Mouse (Mus musculus): Measurements from ENCODE around the gene Cops7b. TPM values are rescaled to one million over a fixed set of nuclear protein-coding genes. Genes with fewer than 3 reads are reported as not detected.

Cops7b gene
- total RNA-seq, 2 experiments from 2014 or later, result 25.2 to 25.8 TPM

DNA sequence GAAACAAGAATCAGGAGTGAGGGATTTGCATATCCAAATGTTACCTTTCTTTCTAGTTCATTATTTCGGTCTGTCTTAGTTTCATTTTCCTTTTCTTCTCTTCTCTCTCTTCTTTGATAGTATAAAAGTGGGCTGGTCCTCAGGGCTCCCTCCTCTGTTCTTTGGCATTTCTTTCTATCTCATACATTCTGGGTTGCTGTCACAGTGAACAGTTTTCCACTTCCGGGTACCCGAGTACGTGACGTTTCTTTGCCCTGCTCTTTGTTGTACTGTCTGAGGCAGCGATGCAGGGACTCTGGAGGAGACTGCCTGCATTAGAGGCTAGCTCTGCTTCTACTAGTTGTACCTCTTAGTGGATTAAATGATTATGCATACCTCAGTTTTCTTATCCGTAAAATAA is 11.8 kb downstream of the Cops7b start:
- intact Hi-C loops (cut with DNase I), result no loop called here
- DNase-seq (ENCODE audit: low spot score in 2 of 2), result no peak

DNA sequence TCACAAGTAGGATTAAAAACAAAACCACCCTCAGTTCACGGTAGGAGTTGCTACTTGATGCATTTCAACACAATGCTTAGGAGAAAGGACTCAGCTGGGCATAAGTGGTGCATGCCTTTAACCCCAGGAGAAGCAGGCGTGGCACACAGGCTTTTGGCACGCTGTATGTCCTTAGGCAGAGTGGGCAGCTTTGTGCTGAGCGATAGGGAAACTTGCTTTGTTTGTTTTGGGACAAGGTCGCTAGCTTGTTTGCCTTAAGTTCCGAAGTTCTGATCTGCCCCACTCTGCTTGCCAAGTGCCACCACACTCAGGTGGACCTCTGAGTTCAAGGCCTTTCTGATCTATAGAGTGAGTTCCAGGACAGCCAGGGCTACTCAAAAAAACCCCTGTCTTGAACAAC is 12.6 kb downstream of the Cops7b start:
- intact Hi-C loops (cut with DNase I), result no loop called here

DNA sequence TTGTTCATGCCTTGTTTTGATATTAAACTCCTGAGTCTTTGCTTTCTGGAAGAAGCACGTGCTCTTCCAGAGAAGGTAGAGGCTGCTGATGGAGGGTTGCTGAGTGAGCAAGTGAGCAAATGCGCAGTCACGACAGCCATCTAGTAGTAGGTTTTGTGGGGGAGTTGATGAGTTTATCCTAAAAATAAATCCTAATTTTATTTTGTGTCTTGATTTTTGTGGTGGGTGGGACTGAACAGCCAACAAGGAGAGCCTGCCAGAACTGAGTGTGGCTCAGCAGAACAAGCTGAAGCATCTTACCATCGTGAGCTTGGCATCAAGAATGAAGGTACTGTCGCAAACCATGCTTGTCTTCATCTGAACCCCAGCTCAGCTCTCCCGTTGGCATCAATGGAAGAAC is 13.8 kb downstream of the Cops7b start:
- no peak for DNase-seq (ENCODE audit: low spot score in 2 of 2)

More for the DNA sequence above, 12.6 kb downstream of the Cops7b start:
- DNase-seq (ENCODE audit: low spot score in 2 of 2), result no peak

DNA sequence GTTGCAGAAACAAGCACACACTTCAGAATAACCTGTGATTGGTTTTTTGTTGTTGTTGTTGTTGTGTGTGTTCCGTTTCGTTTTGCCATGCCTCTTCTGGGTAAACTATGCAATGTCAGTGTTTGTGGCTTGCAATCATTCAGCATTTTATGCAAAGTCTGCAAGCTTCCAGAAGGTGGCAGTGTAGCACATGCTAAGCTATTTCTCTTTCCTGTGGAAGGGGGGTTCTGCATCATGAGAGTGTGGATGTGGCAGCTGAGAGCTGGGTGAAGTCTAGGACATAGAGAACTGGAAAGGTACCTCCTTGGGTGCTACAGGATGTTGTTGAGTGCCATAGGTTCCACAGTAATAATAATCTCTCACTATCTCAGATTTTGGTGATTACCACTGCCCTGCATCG is 15.8 kb downstream of the Cops7b start:
- no peak for DNase-seq (ENCODE audit: low spot score in 2 of 2)
- intact Hi-C loops (cut with DNase I), result no loop called here

More for the DNA sequence above, 13.8 kb downstream of the Cops7b start:
- intact Hi-C loops (cut with DNase I), result no loop called here

DNA sequence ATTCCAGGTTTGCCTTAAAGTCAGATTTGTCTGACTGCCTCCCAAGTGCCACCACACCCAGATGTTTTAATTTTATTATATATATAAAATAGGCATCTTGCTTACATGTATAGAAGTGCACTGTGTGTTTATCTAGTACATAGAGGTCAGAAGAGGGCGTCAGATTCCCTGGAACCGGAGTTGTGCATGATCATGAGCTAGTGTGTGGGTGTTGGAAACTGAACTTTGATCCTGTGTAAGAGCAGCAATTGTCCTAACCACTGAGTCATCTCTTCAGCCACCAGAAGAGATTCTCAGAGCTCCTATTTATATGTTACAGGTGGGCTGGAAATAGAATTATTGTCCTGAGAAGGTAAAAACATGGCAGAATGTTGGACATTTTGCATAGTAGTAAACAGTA is 17.4 kb downstream of the Cops7b start:
- intact Hi-C loops (cut with DNase I), result no loop called here

DNA sequence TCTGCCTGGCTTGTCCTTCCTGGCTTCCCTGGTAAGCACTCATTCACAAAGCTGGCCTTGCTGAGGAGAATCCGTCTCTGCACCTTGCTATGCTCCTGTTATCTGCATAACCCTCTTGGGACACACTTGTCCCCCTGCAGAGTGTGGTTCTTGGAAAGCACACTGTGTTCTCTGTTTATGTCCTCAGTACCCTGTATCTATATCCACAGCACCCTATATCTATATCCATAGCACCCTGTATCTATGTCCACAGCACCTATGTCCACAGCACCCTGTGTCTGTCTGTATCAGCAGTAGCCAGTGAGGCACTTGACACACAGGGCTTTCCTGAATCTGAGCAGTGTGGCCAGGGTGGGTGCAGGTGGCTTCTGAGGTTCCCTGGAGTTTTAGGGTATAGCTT is 28.2 kb downstream of the Cops7b start:
- DNase-seq (ENCODE audit: low spot score in 2 of 2), result no peak
- intact Hi-C loops (cut with DNase I), result loop anchor here (5.0 kb wide), 1 partner anchor 576 kb away; no protein-coding TSS in a partner anchor

More for the DNA sequence above, 17.4 kb downstream of the Cops7b start:
- DNase-seq (ENCODE audit: low spot score in 2 of 2), result no peak

DNA sequence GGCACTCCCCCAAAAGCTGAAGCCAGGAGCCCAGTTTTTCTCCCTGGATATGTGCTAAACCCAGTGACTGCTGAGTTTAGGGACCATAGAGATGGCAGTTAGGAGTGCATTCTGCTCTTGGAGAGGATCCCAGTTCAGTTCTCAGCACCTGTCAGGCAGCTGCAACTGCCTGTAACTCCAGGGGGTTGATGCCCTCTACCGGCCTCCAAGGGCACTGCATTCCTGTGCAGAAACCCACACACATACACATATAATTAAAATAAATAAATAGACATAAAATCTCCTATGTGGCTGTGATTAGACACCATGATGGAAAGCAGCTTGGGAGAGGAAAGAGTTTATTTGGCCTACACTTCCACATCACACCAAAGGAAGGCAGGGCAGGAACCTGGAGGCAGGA is 29.4 kb downstream of the Cops7b start:
- no peak for DNase-seq (ENCODE audit: low spot score in 2 of 2)
- intact Hi-C loops (cut with DNase I), result loop anchor here (5.0 kb wide), 1 partner anchor 575 kb away; no protein-coding TSS in a partner anchor

DNA sequence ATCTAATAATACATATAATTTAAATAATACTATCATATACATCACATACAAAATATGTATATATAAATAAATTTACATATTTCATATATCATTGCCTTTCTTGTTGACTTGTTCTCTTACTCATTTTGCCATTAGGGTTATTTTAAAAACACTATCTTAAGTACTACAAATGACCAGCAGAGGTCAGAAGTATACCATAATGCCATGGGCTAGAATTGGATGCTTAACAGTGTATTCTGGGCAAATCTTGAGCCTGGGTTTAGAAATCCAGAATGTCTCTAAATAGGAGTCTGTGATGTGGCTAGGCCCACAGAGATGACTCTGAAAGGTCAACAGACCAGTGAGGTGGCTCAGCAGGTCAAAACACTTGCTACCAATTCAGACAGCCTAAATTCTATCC is 31.6 kb downstream of the Cops7b start:
- intact Hi-C loops (cut with DNase I), result loop anchor here (5.0 kb wide), 1 partner anchor 573 kb away; no protein-coding TSS in a partner anchor
- no peak for DNase-seq (ENCODE audit: low spot score in 2 of 2)

DNA sequence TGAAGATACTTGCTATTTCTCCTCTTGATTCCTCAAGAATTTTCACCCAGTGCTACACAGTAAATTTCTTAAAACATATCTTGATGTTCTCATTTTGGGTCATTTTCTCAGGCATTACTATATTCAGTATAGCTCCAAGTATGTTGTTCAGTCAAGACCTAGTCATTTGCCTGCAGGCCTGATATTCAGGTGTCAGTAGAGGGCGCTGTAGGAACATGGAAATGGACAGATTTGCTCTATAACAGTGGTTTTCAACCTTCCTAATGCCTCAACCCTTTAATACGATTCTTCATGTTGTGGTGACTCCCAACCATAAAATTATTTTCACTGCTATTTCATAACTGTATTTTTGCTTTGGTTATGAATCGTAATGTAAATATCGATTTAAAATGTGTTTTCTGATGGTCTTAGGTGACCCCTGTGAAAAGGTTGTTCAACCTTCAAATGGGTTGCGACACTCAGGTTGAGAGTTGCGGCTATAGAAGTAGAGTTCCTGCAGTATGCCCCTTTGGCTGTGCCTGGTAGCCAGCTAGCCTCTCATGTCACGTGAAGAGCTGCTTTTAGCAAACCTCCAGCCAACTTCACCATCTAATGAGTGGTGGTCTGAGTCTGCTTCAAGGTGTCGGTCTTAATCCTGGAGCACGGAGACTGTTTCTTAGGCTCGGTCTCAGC is 35.9 kb downstream of the Cops7b start:
- intact Hi-C loops (cut with DNase I), result no loop called here
- peak; percentile 30 to 59 for DNase-seq (ENCODE audit: low spot score in 2 of 2)

DNA sequence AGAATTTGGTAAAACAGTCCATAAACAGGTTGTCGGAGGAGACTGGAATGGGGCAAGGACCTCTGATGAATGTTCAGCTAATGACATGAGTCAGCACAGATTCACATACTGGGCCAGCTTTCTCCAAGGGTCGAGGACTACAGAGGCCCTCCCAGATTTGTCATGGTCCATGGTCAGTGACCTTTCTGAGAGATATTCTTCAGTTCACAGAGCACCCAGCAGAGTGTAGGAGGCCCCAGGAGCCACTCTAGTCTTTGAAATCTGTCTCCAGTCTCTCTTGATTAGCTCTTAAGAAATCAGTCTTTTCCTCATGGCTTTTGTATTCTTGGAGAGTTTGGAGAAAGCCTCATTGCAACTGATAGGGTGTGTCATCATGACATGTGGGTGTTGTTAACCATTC is 39.6 kb downstream of the Cops7b start:
- no peak for DNase-seq (ENCODE audit: low spot score in 2 of 2)
- intact Hi-C loops (cut with DNase I), result no loop called here

DNA sequence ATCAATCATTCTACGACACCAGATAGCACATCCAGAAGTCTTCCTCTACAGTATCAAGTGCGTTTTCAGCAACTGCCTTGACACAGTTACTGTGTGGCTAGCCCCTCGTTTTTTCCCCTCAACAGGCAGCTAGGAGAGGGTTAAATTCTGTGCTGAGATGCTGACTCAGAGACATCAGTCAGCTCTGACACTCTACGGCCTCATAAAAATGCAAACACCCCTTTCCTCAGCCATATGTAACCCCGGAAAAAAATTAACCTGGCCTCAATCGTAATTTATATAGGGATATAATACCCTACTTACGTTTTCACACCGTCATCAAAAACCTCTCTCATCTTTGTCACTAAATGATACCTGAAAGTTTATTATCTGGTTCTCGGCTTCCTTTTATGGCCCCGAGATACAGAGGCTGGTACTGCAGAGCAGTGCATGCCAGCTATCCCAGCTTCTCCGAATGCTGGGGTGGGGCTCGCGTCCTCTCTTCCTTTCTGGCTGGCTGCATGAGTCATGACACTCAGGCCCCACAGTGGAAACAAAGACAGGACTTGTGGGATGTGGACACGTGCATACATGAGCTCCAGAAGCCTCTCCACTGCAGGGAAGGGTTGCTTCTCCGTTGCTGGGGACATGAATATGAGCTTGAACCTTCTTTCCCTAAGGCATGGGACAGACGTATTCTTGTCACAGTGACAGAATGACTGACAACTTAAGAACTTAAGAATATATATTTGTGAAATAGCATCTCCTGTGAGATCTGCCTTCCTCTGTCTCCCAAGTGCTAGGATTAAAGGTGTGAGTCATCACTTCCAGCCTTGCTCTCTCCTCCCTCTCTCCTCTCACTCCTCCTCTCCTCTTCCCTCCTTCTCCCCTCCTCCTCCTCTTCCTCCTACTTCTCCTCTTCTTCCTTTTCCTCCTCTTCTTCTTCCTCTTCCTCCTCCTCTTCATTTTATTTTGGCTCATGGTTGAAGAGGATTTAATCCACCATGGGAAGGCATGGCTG is 40.6 kb downstream of the Cops7b start:
- DNase-seq (ENCODE audit: low spot score in 2 of 2), result peak in 1 of 2 experiments; percentile 5
- intact Hi-C loops (cut with DNase I), result no loop called here

DNA sequence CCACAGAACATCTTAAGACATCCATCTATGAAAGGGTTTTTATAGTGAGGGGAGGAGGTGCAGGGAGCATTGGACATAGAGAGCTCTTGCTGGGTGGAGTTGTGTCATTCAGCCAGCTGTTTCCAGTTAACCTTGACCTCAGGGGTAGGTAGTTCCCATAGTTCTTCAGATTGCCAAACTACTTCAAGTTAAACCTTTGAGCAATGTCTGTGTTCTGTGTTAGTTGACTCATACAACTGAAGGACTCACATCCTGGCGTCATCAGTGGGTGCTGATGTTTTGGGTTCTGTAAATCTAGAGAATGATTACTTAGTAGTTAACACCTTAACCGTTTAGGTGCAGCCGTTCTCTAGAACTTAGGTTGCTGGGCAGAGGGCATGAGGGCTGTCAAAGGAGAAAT is 45.6 kb downstream of the Cops7b start:
- DNase-seq (ENCODE audit: low spot score in 2 of 2), result no peak
- intact Hi-C loops (cut with DNase I), result no loop called here

DNA sequence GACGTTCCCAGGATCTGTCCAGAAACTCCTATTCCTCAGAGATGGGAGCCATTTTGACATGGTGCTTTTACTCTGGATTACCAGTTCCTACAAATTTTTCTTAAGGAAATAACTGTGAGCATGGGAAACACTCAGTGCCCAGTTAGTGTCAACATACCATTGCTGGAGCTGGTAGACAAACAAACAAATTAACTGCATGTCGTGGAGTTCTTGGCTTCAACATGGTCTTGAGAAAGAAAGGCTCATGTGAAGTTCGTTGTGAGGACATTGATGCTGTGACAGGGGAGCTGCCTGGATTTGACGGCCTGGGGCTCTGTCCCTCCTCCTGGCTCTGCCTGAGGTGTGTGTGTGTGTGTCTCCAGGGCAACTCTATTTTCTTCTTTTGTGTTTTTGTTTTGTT is 47.2 kb downstream of the Cops7b start:
- intact Hi-C loops (cut with DNase I), result no loop called here
- DNase-seq (ENCODE audit: low spot score in 2 of 2), result no peak

DNA sequence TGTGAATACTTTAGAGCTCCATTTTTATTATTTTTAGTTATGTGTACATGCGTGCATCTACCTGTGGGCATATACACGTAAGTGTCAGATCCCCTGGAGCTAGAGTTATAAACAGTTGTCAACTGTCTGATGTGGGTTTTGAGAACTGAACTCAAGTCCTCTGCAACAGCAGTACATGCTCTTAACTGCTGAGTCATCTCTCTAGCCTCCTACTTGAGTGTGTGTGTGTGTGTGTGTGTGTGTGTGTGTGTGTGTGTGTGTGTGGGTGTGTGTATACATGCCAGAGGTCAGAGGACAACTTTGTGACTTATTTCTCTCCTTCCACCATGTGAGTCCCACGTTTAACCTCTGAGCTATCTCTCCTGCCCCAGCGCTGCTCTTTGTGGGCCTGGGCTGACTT is 47.8 kb downstream of the Cops7b start:
- no peak for DNase-seq (ENCODE audit: low spot score in 2 of 2)
- intact Hi-C loops (cut with DNase I), result no loop called here

DNA sequence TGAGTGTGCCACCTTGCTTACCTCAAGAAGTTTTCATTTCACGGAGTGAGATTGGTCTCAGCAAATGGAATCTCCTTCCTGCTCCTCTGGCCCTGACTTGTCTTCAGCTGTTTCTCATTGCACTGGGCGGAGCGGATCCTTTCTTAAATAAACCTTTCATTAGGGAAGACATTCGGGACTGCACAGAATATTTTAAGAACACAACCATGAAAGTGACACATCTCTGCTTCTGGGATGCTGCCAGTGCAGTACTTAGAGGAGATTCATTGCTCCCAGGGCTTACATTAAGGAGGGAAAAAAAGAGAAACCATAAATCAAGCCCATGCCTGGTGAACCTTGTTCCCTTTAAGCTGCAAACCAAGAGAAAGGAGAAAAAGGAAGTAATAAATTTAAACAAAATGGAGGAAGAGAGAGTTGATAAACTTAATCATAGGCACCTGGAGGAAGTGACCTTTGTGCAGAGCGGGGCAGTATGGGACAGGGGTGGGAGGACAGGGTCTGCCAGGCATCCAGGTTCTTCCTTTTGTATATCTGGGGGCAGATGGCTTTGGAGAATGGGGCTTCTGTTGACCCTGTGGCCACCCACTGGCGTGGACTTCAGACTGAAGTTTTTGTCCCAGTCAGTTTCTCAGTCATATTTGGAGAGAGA is 50.2 kb downstream of the Cops7b start:
- no peak for DNase-seq (ENCODE audit: low spot score in 2 of 2)
- intact Hi-C loops (cut with DNase I), result no loop called here

DNA sequence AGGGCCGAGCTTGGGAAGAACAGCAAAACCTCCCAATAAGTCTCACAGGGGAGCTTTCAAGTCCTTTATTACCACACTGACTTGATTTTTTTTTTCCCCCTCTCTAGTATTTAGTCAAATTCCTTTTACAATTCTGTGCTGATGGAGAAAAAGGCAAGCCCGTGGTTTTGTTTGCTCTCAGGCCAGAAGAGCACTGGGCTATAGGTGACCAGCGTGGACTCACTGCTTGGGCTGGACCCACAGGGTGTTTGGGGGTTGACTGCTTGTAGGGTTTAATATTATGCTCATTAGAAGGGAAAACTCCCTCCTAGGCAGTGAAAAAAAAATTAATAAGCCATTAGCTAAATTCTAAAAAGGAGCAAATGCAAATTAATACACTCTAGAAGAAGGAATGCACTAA is 50.7 kb downstream of the Cops7b start:
- intact Hi-C loops (cut with DNase I), result no loop called here
- DNase-seq (ENCODE audit: low spot score in 2 of 2), result no peak

DNA sequence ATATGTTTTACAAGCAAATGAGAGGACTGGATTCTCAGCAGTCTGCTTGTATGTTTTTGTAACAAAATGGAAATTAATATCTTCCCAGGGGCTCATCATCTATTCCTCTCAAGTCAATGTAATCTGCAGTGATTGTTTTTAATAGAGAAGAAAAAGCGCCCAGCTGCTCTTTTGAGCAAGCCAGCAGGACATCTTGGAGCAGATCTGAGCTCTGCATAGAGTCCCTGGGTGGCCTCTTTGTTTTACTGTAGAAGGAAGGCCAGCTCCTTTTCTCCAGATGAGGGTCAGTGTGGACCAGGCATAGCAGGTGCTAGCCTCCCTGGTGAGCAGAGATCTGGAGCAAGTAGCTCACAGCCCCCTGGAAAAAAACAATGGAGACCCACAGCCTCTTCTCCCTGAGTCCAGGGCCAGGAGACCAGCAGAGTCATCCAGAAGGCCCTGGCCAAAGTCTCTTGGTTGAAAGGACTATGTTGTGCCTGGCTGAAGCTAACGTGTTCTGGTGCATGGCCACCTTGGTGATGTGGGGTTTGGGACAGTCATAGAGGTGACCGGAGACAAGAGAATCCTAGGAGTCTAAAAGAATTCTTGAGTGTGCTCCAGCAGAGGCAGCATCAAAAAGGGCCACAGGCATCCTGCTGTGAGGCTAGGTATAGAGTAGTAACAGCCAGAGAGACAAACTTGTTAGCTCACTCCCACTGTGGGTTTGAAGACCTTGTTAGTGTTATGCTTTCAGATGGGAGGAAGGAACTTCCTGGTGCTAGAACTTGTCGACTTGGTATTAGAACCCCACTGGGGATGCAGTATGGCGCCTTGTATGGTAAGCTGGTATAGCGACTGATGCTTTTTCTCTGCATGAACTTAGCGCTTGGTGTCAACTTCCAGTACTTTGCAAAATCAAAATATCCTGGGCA is 51.4 kb downstream of the Cops7b start:
- DNase-seq (ENCODE audit: low spot score in 2 of 2), result no peak
- intact Hi-C loops (cut with DNase I), result no loop called here

DNA sequence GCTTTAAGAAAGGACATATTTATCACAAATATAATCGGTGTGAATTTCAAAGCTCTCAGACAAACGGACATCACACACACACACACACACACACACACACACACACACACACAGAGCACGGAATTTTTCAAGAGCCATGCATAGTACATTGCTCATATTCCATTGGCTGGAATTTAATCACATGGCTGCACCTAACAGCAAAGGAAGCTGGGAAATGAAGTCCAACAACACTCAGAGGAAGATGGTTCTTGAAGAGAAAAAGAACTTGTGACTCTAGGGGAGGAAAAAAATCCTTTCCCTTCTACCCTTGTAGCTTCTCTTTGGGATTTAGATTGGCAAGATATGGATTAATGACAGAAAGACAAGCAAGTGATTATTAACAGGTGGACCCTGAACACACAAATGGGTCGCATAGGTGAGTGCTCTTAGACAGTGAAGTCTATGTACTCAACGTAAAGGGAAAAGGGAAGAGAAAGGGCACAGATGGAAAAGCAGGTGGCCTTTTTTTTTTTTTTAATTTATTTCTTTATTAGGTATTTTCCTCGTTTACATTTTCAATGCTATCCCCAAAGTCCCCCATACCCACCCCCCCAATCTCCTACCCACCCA is 52.2 kb downstream of the Cops7b start:
- intact Hi-C loops (cut with DNase I), result no loop called here
- no peak for DNase-seq (ENCODE audit: low spot score in 2 of 2)
